Comparison of ENCODE assay signal across 8 mouse cellular contexts in the genomic region with DNA sequence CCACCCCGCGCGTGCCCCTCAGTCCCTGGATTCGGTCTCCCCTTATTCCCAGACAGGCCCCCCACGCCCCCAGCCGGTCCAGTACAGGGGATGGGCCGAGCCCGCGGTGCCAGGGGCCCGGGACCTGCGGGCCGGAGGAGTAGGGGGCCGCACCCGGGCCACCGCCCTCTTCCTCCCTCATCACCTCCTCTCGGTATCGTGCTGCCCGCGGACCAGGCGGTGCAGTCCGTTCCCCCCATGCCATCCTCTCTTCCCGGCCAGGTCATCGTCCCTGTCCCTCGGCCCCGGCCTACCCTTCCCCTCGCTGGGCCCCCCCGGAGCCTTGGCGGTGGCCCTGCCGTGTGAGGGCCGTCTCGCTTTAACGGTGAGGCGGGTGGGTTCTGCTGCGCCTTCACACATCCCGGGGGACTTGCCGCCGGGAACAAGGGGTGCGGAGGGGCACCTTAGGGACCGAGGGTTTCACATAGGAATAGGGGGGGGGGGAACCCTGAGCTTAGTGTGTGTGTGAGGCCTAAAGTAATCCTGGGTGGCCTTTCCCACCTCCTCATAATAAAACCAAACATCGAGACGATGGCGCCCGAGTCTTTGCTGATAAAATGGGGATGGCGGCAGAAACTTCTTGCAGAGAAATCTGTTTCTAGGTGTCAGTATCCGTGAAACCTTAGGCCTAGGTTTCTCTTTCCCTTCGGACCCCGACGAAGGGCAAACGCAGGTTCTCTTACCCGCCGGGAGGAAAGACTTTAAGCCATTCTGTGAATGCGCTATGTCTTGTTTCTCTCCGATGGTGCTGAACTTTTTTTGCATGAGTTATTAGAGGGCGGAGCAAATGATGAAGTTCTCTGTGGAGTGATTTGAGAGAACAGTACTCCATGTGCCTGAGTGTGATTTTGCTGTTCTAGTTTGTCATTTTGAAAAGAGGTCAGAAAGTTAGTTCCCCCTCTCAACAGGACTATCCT. TPM values are rescaled to one million over a fixed set of nuclear protein-coding genes. Genes with fewer than 3 reads are reported as not detected.
DNase-seq lines count a peak whose midpoint lies in the region; ATAC-seq lines count a peak whose summit lies in the region.

No protein-coding gene starts in this region.

- no peaks in the 10 kb centered on the region for H3K27me3 ChIP-seq in embryonic facial prominence, embryonic 10.5 days (replicated peaks; ENCODE audit: low read depth, poor library complexity, severe bottlenecking)
- no peaks in the 10 kb centered on the region for H3K27me3 ChIP-seq in limb, embryonic 15.5 days
- no peaks in the 10 kb centered on the region for H3K27me3 ChIP-seq in midbrain, embryonic 16.5 days (ENCODE audit: control insufficient read depth, insufficient read depth, low read depth, low read length)

- H3K4me1 ChIP-seq in embryonic facial prominence, embryonic 10.5 days: peaks cover 16% of the 10 kb centered on the region
- H3K4me1 ChIP-seq in limb, embryonic 15.5 days: peaks cover 10% of the 10 kb centered on the region; the same call in 1 of the 2 replicates
- peaks cover 16% of the 10 kb centered on the region for H3K4me1 ChIP-seq in midbrain, embryonic 16.5 days (ENCODE audit: control insufficient read depth, insufficient read depth, low read length)

- H3K4me2 ChIP-seq in limb, embryonic 15.5 days: peak overlapping the region; percentile 49
- H3K4me2 ChIP-seq in midbrain, embryonic 16.5 days (ENCODE audit: low read length): peak overlapping the region; percentile 78

- peak overlapping the region; percentile 99 for H3K4me3 ChIP-seq in embryonic facial prominence, embryonic 10.5 days
- peak overlapping the region; percentile 99 for H3K4me3 ChIP-seq in limb, embryonic 15.5 days
- peak overlapping the region; percentile 99 for H3K4me3 ChIP-seq in midbrain, embryonic 16.5 days (ENCODE audit: low read depth, low read length)

- no peaks in the 10 kb centered on the region for H3K9me3 ChIP-seq in embryonic facial prominence, embryonic 10.5 days
- no peaks in the 10 kb centered on the region for H3K9me3 ChIP-seq in limb, embryonic 15.5 days
- H3K9me3 ChIP-seq in midbrain, embryonic 16.5 days (replicated peaks; ENCODE audit: control insufficient read depth, low read length, poor library complexity, severe bottlenecking): no peaks in the 10 kb centered on the region

- ATAC-seq in limb, embryonic 15.5 days (ENCODE audit: insufficient number of reproducible peaks, low FRiP score, low TSS enrichment, low read depth): peak; percentile 54; the same call in 1 of the 2 replicates
- peak; percentile 82 for ATAC-seq in midbrain, embryonic 16.5 days

- peaks cover 3% of the 10 kb centered on the region; the same call in 1 of the 2 replicates for H3K36me3 ChIP-seq in embryonic facial prominence, embryonic 10.5 days (replicated peaks)
- no peaks in the 10 kb centered on the region for H3K36me3 ChIP-seq in limb, embryonic 15.5 days
- H3K36me3 ChIP-seq in midbrain, embryonic 16.5 days (ENCODE audit: control insufficient read depth, insufficient read depth, low read length): no peaks in the 10 kb centered on the region

- DNase-seq in 3134 (ENCODE audit: extremely low read depth, insufficient read length, low spot score) (peak; percentile 65), adipocyte (ENCODE audit: low spot score) (peak; percentile 85)
- peak; percentile 75 for DNase-seq in embryonic facial prominence, embryonic 10.5 days (ENCODE audit: low spot score)
- peak; percentile 96 for DNase-seq in heart, adult 11 months
- peak; percentile 32 for DNase-seq in kidney, adult 11 months
- peak; percentile 56 to 63 for DNase-seq in spleen, postnatal 36 days (ENCODE audit: low spot score in 2 of 2)

- WGBS in embryonic facial prominence, embryonic 10.5 days: under 1% methylated on average over 54 of the region's 54 CpGs
- under 1% methylated on average over 54 of the region's 54 CpGs for WGBS in limb, embryonic 15.5 days
- under 1% methylated on average over 46 of the region's 54 CpGs for WGBS in midbrain, embryonic 16.5 days

- peak overlapping the region; percentile 97 for H3K9ac ChIP-seq in limb, embryonic 15.5 days
- H3K9ac ChIP-seq in midbrain, embryonic 16.5 days (ENCODE audit: low read depth, low read length): peak overlapping the region; percentile 99

- H3K27ac ChIP-seq in embryonic facial prominence, embryonic 10.5 days (replicated peaks): peak overlapping the region; percentile 99
- H3K27ac ChIP-seq in limb, embryonic 15.5 days: peak overlapping the region; percentile 96
- H3K27ac ChIP-seq in midbrain, embryonic 16.5 days (ENCODE audit: low read length): peak overlapping the region; percentile 96

RNA-seq across cellular contexts. Expression of gene Ubxn7, which starts 0.8 kb away (rescaled TPM):
- polyA plus RNA-seq in embryonic facial prominence, embryonic 10.5 days (2016; fragmentation: Nextera tagmentation; extraction: Ambion mirVana): 27.0 and 32.2 TPM in 2 replicates
- 20.9 and 25.2 TPM in 2 replicates for polyA plus RNA-seq in limb, embryonic 15.5 days (2015; fragmentation: Nextera tagmentation; extraction: Ambion mirVana)
- 21.1 and 23.7 TPM in 2 replicates for polyA plus RNA-seq in midbrain, embryonic 16.5 days (2015; fragmentation: Nextera tagmentation; extraction: Ambion mirVana)

RNA-seq across cellular contexts. Expression of gene Rnf168, which starts 55.6 kb away (rescaled TPM):
- 29.0 and 33.9 TPM in 2 replicates for polyA plus RNA-seq in embryonic facial prominence, embryonic 10.5 days (2016; fragmentation: Nextera tagmentation; extraction: Ambion mirVana)
- polyA plus RNA-seq in limb, embryonic 15.5 days (2015; fragmentation: Nextera tagmentation; extraction: Ambion mirVana): 29.8 and 31.4 TPM in 2 replicates
- polyA plus RNA-seq in midbrain, embryonic 16.5 days (2015; fragmentation: Nextera tagmentation; extraction: Ambion mirVana): 24.2 and 25.9 TPM in 2 replicates

Comparison
In these comparisons a context has a peak if more than half of its experiments do, and no peak if none do; other contexts are left out.
1. Peak in every context shown above with its lines: DNase-seq, ATAC-seq, H3K4me3 ChIP-seq and H3K27ac ChIP-seq.
2. DNase-seq: peak in every context shown above with its lines; median percentile 96 in heart, adult 11 months; 85 in adipocyte; 75 in embryonic facial prominence, embryonic 10.5 days; 65 in 3134; 60 in spleen, postnatal 36 days; 32 in kidney, adult 11 months.